Mouse (Mus musculus) stomach, embryonic 16.5 days (tissue): ENCODE data around the gene Mrpl1. TPM values are rescaled to one million over a fixed set of nuclear protein-coding genes. Genes with fewer than 3 reads are reported as not detected.

Experiments
- ATAC-seq: fragments of 200-750 bp; cut with Nextera tagmentation; 2 replicates; pipeline ENCODE4 v1.8.0; 2017; ENCODE audit warnings: moderate number of reproducible peaks, moderate TSS enrichment; ENCODE audit not compliant: insufficient read depth, low FRiP score
- H3K27ac ChIP-seq: fragments of 300-500 bp; sonication (generic); 2 replicates; pipeline ENCODE4 v1.5.1; 2014; ENCODE audit warnings: low read length
- H3K27me3 ChIP-seq: fragments of 300-500 bp; sonication (generic); 2 replicates; pipeline ENCODE4 v1.6.1; 2014; ENCODE audit warnings: low read length, control low read depth, mixed read lengths; ENCODE audit not compliant: control insufficient read depth, insufficient read depth
- H3K36me3 ChIP-seq: fragments of 300-500 bp; sonication (generic); 2 replicates; pipeline ENCODE4 v1.6.1; 2014; ENCODE audit warnings: low read length; ENCODE audit not compliant: control insufficient read depth, insufficient read depth
- H3K4me1 ChIP-seq: fragments of 300-500 bp; sonication (generic); 2 replicates; pipeline ENCODE4 v1.6.1; 2014; ENCODE audit warnings: low read length, control low read depth, mixed read lengths; ENCODE audit not compliant: control insufficient read depth, insufficient read depth
- H3K4me2 ChIP-seq: fragments of 300-500 bp; sonication (generic); 2 replicates; pipeline ENCODE4 v1.6.1; 2014; ENCODE audit warnings: low read depth, low read length, mixed read lengths
- H3K4me3 ChIP-seq: fragments of 300-500 bp; sonication (generic); replicated peaks from 2 replicates; pipeline ENCODE4 v1.5.1; 2014; ENCODE audit warnings: mild to moderate bottlenecking, low read length
- H3K9ac ChIP-seq: fragments of 300-500 bp; sonication (generic); 2 replicates; pipeline ENCODE4 v1.6.1; 2014; ENCODE audit warnings: low read length
- H3K9me3 ChIP-seq: fragments of 300-500 bp; sonication (generic); replicated peaks from 2 replicates; pipeline ENCODE4 v1.6.1; 2016; ENCODE audit warnings: low read length, control low read depth; ENCODE audit not compliant: control insufficient read depth
- WGBS: fragments of 180-500 bp; shearing (Covaris S2); extraction: QIAGEN DNeasy Blood & Tissue Kit; methylation state at CpG from one replicate; pipeline ENCODE4 v1.1.7; 2014; 5-methylcytosine and 5-hydroxymethylcytosine counted together
- polyA plus RNA-seq: library from polyadenylated mRNA; unstranded; fragments of >200 nt; fragmentation: Nextera tagmentation; extraction: Ambion mirVana; gene quantifications from 2 replicates; pipeline ENCODE4 v1.2.1, GENCODE M21; 2015

The Mrpl1 gene
- polyA plus RNA-seq, 1 experiment from 2014 or later: 23.2 TPM

DNA sequence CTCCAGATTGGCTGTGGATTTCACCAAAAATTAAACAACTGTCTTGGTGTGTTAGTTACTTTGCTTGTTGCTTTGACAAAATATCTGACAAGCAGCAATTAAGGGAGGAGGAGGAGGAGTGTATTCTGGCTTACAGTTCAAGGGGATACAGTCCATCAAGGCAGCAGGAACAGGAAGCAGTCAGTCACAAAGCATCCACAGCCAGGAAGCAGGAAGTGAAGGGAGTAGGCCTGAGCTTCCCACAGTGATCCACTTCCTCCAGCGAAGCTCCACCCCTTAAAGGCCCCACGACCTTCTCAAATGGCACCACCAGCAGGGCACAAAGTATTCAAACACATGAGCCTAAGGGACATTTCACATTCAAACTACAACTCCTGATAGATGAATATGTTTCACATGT lies 42.5 kb upstream of the Mrpl1 start:
- no peak overlapping the region for H3K9ac ChIP-seq
- no peak overlapping the region for H3K4me3 ChIP-seq
- ATAC-seq: no peak
- no peaks in the 10 kb centered on the region for H3K36me3 ChIP-seq
- H3K27me3 ChIP-seq: no peaks in the 10 kb centered on the region
- 0 out of 2 replicates have a peak, but pooled peaks cover 5% of the 10 kb centered on the region for H3K4me1 ChIP-seq
- no peak overlapping the region for H3K4me2 ChIP-seq
- 76% methylated on average over 2 of the region's 2 CpGs for WGBS
- peaks cover 3% of the 10 kb centered on the region; the same call in 1 of the 2 replicates for H3K9me3 ChIP-seq
- no peak overlapping the region for H3K27ac ChIP-seq

DNA sequence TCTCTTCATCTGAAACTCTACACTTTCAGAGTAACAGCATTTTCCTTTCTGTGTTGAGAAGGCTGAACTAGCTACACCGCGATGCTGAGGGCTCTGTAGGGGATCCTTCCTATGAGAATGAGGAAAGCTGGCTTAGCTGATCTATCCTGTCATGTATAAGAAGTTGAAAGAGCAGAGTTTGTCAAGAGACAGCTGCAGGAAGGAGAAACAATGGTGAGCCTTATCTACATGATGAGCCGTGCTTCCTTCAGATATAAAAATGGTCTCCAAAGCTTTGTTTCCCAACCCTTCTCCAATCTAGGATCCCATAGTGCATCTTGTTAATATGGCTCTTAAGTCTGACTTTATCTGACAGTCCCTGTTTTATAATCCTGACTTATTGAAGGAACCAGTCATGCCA lies 38.9 kb upstream of the Mrpl1 start:
- no peak overlapping the region for H3K9ac ChIP-seq
- no peak overlapping the region for H3K27ac ChIP-seq
- H3K4me3 ChIP-seq: no peak overlapping the region
- ATAC-seq: no peak
- H3K4me1 ChIP-seq: no peaks in the 10 kb centered on the region
- no peaks in the 10 kb centered on the region for H3K36me3 ChIP-seq
- WGBS: 72% methylated on average over 3 of the region's 3 CpGs
- peaks cover 3% of the 10 kb centered on the region; the same call in 1 of the 2 replicates for H3K9me3 ChIP-seq
- no peak overlapping the region for H3K4me2 ChIP-seq
- no peaks in the 10 kb centered on the region for H3K27me3 ChIP-seq

DNA sequence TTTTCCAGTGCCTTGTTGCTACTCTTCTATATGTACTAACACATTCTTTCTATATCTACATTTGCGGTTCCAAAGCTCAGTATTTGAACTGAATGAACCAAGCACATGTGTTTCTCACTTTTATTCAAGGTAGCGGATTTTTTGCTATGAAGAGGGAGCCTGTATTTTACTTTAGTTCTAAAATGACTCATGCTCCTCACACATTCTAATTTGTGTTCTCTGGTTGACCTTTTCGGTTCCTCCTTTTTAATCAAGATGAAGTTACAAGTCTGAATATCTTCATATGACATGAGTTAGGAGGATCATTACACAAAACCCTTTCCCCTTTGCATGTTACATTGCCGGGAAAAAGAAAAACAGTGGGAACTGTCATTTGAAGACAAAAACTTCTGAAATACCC lies 37.5 kb upstream of the Mrpl1 start:
- 86% methylated on average over 4 of the region's 4 CpGs for WGBS
- Histone ChIP-seq H3K4me1 (no peaks in the 10 kb centered on the region), H3K36me3 (no peaks in the 10 kb centered on the region), H3K4me3 (no peak overlapping the region), H3K4me2 (no peak overlapping the region), H3K27me3 (no peaks in the 10 kb centered on the region), H3K9ac (no peak overlapping the region), H3K27ac (no peak overlapping the region), H3K9me3 (peaks cover 1% of the 10 kb centered on the region; the same call in 1 of the 2 replicates)
- ATAC-seq: no peak

DNA sequence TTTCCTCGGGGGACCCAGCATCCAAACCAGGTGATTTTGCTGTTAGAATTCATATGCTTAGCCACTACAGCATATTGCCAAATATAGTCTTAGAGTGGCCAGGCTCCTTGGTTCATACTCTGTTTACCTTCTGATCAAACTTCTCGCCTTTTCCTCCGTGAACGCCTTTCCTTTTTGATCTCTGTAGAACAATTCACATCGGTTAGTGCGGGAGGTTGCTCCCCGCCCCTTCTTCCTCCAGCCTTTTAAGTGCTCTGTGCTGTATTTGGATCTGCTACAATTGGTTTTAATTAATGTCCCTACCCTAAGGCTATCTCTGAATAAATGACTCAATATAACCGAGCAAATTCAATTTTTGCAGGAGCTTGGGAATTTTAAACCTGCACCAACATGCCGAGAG lies 33.2 kb upstream of the Mrpl1 start:
- H3K27me3 ChIP-seq: no peaks in the 10 kb centered on the region
- peak overlapping the region; percentile 53; the same call in 1 of the 2 replicates for H3K27ac ChIP-seq
- no peak overlapping the region for H3K4me2 ChIP-seq
- H3K4me1 ChIP-seq: no peaks in the 10 kb centered on the region
- 41% methylated on average over 9 of the region's 9 CpGs for WGBS
- no peak for ATAC-seq
- H3K9me3 ChIP-seq: no peaks in the 10 kb centered on the region
- no peaks in the 10 kb centered on the region for H3K36me3 ChIP-seq
- no peak overlapping the region for H3K4me3 ChIP-seq
- no peak overlapping the region for H3K9ac ChIP-seq

DNA sequence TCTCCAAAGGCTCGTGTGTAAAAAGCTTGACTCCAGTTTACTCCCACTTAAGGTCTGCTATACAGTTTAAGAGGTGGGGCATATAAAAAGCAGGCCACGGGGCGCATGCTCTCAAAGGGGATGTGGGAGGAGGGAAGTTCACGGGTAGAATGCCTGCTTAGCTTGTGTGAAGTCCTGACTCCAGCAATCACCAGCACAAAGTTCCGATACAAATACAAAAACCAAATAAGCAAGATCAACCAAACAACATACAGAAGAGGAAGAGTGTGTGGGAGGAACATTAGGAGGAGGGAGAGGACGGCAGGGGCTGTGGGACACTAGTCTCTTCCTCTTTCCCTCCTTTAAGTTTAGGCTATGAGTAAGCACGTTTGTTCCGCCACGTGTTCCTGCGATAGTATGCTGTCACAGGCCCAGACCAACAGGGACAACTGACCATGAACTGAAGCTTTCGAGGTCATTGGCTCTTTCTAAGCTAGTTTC lies 32.4 kb upstream of the Mrpl1 start:
- no peaks in the 10 kb centered on the region for H3K9me3 ChIP-seq
- no peaks in the 10 kb centered on the region for H3K4me1 ChIP-seq
- no peak overlapping the region for H3K9ac ChIP-seq
- no peak for ATAC-seq
- WGBS: 64% methylated on average over 11 of the region's 11 CpGs
- no peaks in the 10 kb centered on the region for H3K27me3 ChIP-seq
- H3K4me2 ChIP-seq: no peak overlapping the region
- no peak overlapping the region for H3K4me3 ChIP-seq
- H3K36me3 ChIP-seq: no peaks in the 10 kb centered on the region
- peak overlapping the region; percentile 2; the same call in 1 of the 2 replicates for H3K27ac ChIP-seq

DNA sequence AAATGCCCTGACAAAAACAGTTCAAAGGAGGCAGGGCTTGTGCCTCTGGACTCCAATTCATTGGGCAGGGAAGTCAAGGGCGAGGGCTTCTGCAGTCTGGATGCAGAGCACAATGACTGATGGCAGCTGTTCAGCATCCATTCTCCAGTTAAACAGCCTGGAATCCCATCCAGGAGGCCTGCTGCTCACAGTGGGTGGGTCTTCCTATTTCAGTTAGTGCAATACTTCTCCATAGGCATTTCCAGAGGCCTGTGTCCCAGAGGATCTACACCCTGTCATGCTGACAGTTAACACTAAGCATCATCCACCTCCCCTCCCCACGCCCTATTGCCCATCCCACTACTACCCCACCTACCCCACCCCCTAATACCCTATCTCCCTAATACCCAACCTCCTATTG lies 26.1 kb upstream of the Mrpl1 start:
- H3K27me3 ChIP-seq: no peaks in the 10 kb centered on the region
- no peak for ATAC-seq
- WGBS: 60% methylated on average over 2 of the region's 2 CpGs

DNA sequence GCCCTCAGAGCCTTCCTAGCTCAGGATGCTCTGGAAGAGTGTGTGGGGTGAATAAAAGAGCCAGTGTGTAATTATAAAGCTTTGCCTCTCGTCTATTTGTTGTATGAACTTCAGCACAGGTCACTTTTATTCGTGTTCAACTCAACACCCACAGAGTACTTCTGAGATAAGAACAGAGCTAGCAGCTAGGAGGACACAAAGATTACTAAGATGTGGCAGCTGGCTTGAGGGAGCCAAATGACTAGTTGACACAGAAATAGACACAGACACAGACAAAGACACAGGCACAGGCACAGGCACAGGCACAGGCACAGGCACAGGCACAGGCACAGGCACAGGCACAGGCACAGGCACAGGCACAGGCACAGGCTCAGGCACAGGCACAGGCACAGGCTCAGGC lies 25.3 kb upstream of the Mrpl1 start:
- no peak for ATAC-seq
- H3K4me1 ChIP-seq: no peaks in the 10 kb centered on the region
- WGBS: 53% methylated on average over 2 of the region's 2 CpGs

More for the DNA sequence above, 26.1 kb upstream of the Mrpl1 start:
- no peak overlapping the region for H3K9ac ChIP-seq
- no peaks in the 10 kb centered on the region for H3K36me3 ChIP-seq
- no peak overlapping the region for H3K4me2 ChIP-seq
- no peaks in the 10 kb centered on the region for H3K4me1 ChIP-seq
- no peak overlapping the region for H3K4me3 ChIP-seq
- H3K9me3 ChIP-seq: no peaks in the 10 kb centered on the region
- no peak overlapping the region for H3K27ac ChIP-seq

DNA sequence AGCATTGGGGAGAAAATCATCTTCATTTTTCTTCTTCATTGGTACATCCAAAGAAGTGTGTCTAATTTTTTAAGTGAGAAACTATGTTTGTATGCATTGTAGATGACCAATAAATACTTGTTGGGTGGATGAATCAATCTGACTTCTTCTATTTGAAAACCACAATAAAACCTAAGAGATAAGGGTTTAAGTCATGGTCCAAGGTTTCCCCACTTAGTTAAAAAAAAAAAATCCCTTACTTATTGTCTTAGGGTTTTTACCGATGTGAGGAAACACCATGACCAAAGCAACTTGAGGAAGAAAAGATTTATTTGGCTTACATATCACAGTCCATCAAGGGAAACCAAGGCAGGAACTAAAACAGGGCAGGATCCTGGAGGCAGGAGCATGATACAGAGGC lies 19.5 kb upstream of the Mrpl1 start:
- Histone ChIP-seq H3K4me2 (no peak overlapping the region), H3K27me3 (no peaks in the 10 kb centered on the region), H3K36me3 (no peaks in the 10 kb centered on the region), H3K4me1 (no peaks in the 10 kb centered on the region), H3K4me3 (no peak overlapping the region), H3K27ac (no peak overlapping the region), H3K9ac (no peak overlapping the region), H3K9me3 (no peaks in the 10 kb centered on the region)
- no peak for ATAC-seq
- 97% methylated on average over 1 of the region's 1 CpGs for WGBS

More for the DNA sequence above, 25.3 kb upstream of the Mrpl1 start:
- no peak overlapping the region for H3K27ac ChIP-seq
- H3K36me3 ChIP-seq: no peaks in the 10 kb centered on the region
- no peak overlapping the region for H3K4me2 ChIP-seq
- H3K27me3 ChIP-seq: no peaks in the 10 kb centered on the region
- H3K9me3 ChIP-seq: no peaks in the 10 kb centered on the region
- H3K9ac ChIP-seq: no peak overlapping the region
- no peak overlapping the region for H3K4me3 ChIP-seq

DNA sequence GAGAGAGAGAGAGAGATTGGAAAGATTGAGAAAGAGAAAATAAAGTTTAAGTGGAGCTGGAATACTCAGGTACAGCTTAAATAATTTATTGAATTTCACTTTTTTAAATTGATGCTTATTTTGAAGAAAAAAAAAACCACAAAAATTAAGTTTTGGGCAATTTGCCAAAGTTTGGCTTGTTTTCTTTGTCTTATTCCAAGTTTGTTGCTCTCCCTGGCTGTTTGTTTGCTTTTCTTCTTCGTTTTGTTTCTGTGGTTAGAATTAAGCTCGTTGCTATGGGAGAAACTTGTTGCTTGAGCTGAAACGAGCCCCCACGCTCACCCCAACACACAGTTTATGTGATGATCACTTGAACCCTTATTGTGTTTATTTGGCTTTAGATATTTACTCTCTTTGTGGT lies 18.0 kb upstream of the Mrpl1 start:
- H3K4me2 ChIP-seq: no peak overlapping the region
- H3K36me3 ChIP-seq: no peaks in the 10 kb centered on the region
- H3K9ac ChIP-seq: no peak overlapping the region
- H3K4me1 ChIP-seq: no peaks in the 10 kb centered on the region
- H3K27ac ChIP-seq: no peak overlapping the region
- H3K4me3 ChIP-seq: no peak overlapping the region
- no peaks in the 10 kb centered on the region for H3K9me3 ChIP-seq
- 45% methylated on average over 4 of the region's 4 CpGs for WGBS
- no peak for ATAC-seq
- no peaks in the 10 kb centered on the region for H3K27me3 ChIP-seq
